Mouse (Mus musculus): ENCODE measurements around the gene Sox18. TPM values are rescaled to one million over a fixed set of nuclear protein-coding genes. Genes with fewer than 3 reads are reported as not detected.
A peak's percentile ranks its signal among the peaks of the same experiment; 100 is the strongest.

Gene Sox18
- polyA plus RNA-seq, 1 experiment from 2014 or later, result 84.1 TPM

DNA sequence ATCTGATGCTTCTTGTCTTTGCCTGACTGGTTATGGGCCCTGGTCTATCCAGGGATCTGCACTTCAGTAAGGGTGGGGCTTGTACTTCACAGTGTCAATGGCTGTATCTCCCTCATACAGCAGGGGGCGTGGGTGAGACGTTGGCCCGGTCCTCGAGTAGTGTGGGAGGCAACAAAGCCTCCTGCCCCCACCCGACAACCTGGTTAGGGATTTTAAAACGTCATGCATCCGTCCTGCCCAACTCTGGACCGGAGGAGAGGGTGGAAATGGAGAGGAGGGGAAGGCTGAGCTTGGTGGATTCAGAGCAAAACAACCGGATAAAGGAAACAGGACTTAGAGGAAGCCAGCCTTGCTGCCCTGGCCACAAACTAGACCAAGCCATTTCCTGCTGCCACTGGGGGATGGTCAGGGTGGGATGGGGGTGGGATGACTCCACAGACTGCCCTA lies 11.8 kb downstream of the Sox18 start:
- H3K4me3 ChIP-seq (ENCODE audit: low read length), result no peak overlapping the region
- peaks cover 3% of the 10 kb centered on the region for H3K4me1 ChIP-seq (replicated peaks; ENCODE audit: control insufficient read depth, insufficient read depth, low read length)
- H3K9me3 ChIP-seq (ENCODE audit: control insufficient read depth, low read length), result no peaks in the 10 kb centered on the region
- H3K36me3 ChIP-seq (ENCODE audit: control insufficient read depth, insufficient read depth, low read length), result peaks cover 11% of the 10 kb centered on the region
- H3K4me2 ChIP-seq (ENCODE audit: low read depth, low read length), result no peak overlapping the region
- no peaks in the 10 kb centered on the region for H3K27me3 ChIP-seq (ENCODE audit: control insufficient read depth, insufficient read depth, low read depth, low read length)
- peak overlapping the region; percentile 11; the same call in 1 of the 2 replicates for H3K27ac ChIP-seq (ENCODE audit: low read length)
- 8% methylated on average over 9 of the region's 9 CpGs for WGBS
- ATAC-seq (ENCODE audit: low read depth), result peak; percentile 86
- H3K9ac ChIP-seq (ENCODE audit: low read length), result no peak overlapping the region; the same call in 1 of the 2 replicates

DNA sequence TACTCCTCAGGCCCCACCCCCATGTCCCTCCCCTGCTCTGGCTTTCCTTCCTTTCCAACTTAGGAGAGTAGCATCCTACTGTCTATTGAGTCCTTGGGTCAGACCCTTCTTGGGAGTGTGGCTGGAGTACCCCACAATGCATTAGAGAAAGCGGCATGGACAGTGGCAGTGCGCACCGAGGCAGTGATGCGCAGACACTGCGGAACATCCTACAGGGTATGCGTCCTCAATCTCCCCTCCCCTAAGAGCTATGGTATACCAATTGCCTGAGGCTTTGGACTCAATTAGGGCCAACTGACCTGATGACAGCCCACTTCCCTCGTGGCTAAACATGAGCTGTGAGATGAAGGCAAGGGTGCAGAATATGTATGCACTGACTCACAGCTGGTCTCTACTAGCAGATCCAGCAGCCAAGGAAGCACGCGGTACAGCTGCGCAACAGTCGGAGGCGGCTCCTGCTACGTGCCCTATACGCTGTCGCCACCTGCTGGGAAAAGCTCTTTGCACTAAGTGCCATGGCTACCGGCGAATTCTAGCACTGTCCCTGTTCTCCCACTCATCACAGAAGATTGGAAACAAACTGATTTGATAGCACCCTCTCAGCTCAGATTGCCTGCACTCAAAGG lies 12.4 kb downstream of the Sox18 start:
- Histone ChIP-seq H3K27ac (ENCODE audit: low read length) (peak overlapping the region; percentile 11; the same call in 1 of the 2 replicates), H3K4me3 (ENCODE audit: low read length) (no peak overlapping the region), H3K36me3 (ENCODE audit: control insufficient read depth, insufficient read depth, low read length) (peaks cover 13% of the 10 kb centered on the region), H3K9ac (ENCODE audit: low read length) (no peak overlapping the region), H3K27me3 (ENCODE audit: control insufficient read depth, insufficient read depth, low read depth, low read length) (no peaks in the 10 kb centered on the region), H3K9me3 (ENCODE audit: control insufficient read depth, low read length) (no peaks in the 10 kb centered on the region), H3K4me1 (replicated peaks; ENCODE audit: control insufficient read depth, insufficient read depth, low read length) (peaks cover 3% of the 10 kb centered on the region), H3K4me2 (ENCODE audit: low read depth, low read length) (no peak overlapping the region)
- 41% methylated on average over 17 of the region's 17 CpGs for WGBS
- peak; percentile 21; the same call in 1 of the 2 replicates for ATAC-seq (ENCODE audit: low read depth)

DNA sequence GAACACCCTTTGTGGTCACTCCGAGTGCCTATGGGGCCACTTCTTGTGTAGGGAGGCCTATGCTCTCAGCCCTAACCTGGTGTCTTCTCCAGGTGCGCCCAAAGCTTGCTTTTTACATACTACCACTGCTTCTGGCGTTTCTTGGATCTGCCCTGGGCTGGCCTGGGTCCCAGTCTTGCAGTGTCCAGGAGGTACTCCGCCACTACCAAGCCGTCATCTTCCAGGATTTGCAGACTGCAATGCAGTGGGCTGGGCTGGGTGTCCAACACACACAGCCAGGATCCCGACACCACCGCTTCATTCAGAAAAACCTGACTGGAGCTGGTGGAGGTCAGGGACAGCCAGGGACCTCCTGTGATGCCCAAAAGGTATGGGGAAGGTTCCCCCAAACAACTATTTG lies 12.9 kb downstream of the Sox18 start:
- peaks cover 14% of the 10 kb centered on the region for H3K36me3 ChIP-seq (ENCODE audit: control insufficient read depth, insufficient read depth, low read length)
- H3K9ac ChIP-seq (ENCODE audit: low read length), result no peak overlapping the region
- no peak for ATAC-seq (ENCODE audit: low read depth)
- H3K27ac ChIP-seq (ENCODE audit: low read length), result no peak overlapping the region
- no peaks in the 10 kb centered on the region for H3K27me3 ChIP-seq (ENCODE audit: control insufficient read depth, insufficient read depth, low read depth, low read length)
- peaks cover 3% of the 10 kb centered on the region for H3K4me1 ChIP-seq (replicated peaks; ENCODE audit: control insufficient read depth, insufficient read depth, low read length)
- no peak overlapping the region for H3K4me3 ChIP-seq (ENCODE audit: low read length)
- no peaks in the 10 kb centered on the region for H3K9me3 ChIP-seq (ENCODE audit: control insufficient read depth, low read length)
- H3K4me2 ChIP-seq (ENCODE audit: low read depth, low read length), result no peak overlapping the region
- WGBS, result 83% methylated on average over 7 of the region's 7 CpGs

DNA sequence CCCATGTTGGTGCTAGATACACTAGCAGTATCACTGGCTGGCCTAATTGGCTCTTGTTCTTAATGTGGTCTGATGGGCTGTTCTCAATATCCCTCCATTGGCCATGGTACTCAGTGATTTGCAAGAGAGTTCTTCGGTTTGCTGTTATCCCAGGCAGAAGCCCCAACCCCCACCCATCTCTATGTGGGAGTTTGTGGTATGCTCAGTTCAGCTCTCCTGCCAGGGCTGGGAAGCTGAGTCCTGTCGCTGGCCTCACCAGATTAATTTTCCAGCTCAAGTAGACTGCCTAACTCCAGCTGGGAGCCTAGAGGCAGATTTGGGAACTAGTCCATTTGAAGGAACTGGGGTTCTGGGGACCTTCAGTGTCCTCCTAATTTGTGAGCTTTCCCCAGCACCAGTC lies 14.0 kb downstream of the Sox18 start:
- Histone ChIP-seq H3K27me3 (ENCODE audit: control insufficient read depth, insufficient read depth, low read depth, low read length) (no peaks in the 10 kb centered on the region), H3K4me1 (replicated peaks; ENCODE audit: control insufficient read depth, insufficient read depth, low read length) (peaks cover 3% of the 10 kb centered on the region), H3K36me3 (ENCODE audit: control insufficient read depth, insufficient read depth, low read length) (peaks cover 19% of the 10 kb centered on the region), H3K27ac (ENCODE audit: low read length) (no peak overlapping the region), H3K4me3 (ENCODE audit: low read length) (no peak overlapping the region), H3K4me2 (ENCODE audit: low read depth, low read length) (no peak overlapping the region), H3K9ac (ENCODE audit: low read length) (no peak overlapping the region), H3K9me3 (ENCODE audit: control insufficient read depth, low read length) (no peaks in the 10 kb centered on the region)
- ATAC-seq (ENCODE audit: low read depth), result no peak
- 56% methylated on average over 2 of the region's 2 CpGs for WGBS

GRCm38 (mm10) chr2:181656734-181657133 lies 14.7 kb downstream of the Sox18 start, which contains the start of gene Gm29797:
Gene Gm29797 (plus strand): TSS chr2:181657034.
- Histone ChIP-seq H3K9ac (ENCODE audit: low read length) (no peak within 1 kb of the TSS), H3K4me2 (ENCODE audit: low read depth, low read length) (no peak within 1 kb of the TSS), H3K9me3 (ENCODE audit: control insufficient read depth, low read length) (no peaks in the 10 kb centered on the region), H3K27ac (ENCODE audit: low read length) (no peak within 1 kb of the TSS), H3K4me1 (replicated peaks; ENCODE audit: control insufficient read depth, insufficient read depth, low read length) (peaks cover 3% of the 10 kb centered on the region), H3K27me3 (ENCODE audit: control insufficient read depth, insufficient read depth, low read depth, low read length) (no peaks in the 10 kb centered on the region), H3K36me3 (ENCODE audit: control insufficient read depth, insufficient read depth, low read length) (peaks cover 20% of the 10 kb centered on the region), H3K4me3 (ENCODE audit: low read length) (no peak within 1 kb of the TSS)
- WGBS, result 83% methylated on average over 3 of the region's 3 CpGs
- ATAC-seq (ENCODE audit: low read depth), result no peak

- Histone ChIP-seq H3K27ac (ENCODE audit: low read length) (no peak overlapping the region), H3K9me3 (ENCODE audit: control insufficient read depth, low read length) (no peaks in the 10 kb centered on the region), H3K36me3 (ENCODE audit: control insufficient read depth, insufficient read depth, low read length) (peaks cover 41% of the 10 kb centered on the region), H3K4me3 (ENCODE audit: low read length) (no peak overlapping the region), H3K4me2 (ENCODE audit: low read depth, low read length) (no peak overlapping the region), H3K9ac (ENCODE audit: low read length) (no peak overlapping the region), H3K4me1 (replicated peaks; ENCODE audit: control insufficient read depth, insufficient read depth, low read length) (no peaks in the 10 kb centered on the region), H3K27me3 (ENCODE audit: control insufficient read depth, insufficient read depth, low read depth, low read length) (no peaks in the 10 kb centered on the region)
- WGBS, result 87% methylated on average over 1 of the region's 1 CpGs
- no peak for ATAC-seq (ENCODE audit: low read depth)
These were observed 17.9 kb downstream of the Sox18 start for GRCm38 (mm10) chr2:181653523-181653922.

DNA sequence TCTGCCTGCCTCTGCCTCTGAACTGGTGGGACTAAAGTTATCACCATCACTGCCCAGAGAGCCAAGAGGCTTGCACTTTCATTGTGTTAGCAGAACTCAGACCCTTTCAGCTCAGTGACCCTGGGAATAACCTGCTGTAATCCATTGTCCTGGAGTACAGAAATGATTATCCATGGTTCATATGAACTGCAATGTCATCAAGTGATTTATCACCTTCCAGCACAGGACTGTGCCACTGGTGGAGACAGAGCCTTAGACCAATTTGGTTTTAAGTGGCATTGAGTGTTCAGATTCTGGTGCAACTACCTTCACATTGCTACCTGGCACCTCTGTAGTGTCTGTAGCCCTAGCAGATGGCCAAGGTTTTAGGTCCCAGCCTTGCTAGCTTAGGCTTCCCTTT lies 18.4 kb downstream of the Sox18 start:
- ATAC-seq (ENCODE audit: low read depth), result no peak
- Histone ChIP-seq H3K36me3 (ENCODE audit: control insufficient read depth, insufficient read depth, low read length) (peaks cover 45% of the 10 kb centered on the region), H3K9me3 (ENCODE audit: control insufficient read depth, low read length) (no peaks in the 10 kb centered on the region), H3K9ac (ENCODE audit: low read length) (no peak overlapping the region), H3K4me2 (ENCODE audit: low read depth, low read length) (no peak overlapping the region), H3K27ac (ENCODE audit: low read length) (no peak overlapping the region), H3K4me3 (ENCODE audit: low read length) (no peak overlapping the region), H3K27me3 (ENCODE audit: control insufficient read depth, insufficient read depth, low read depth, low read length) (no peaks in the 10 kb centered on the region), H3K4me1 (replicated peaks; ENCODE audit: control insufficient read depth, insufficient read depth, low read length) (no peaks in the 10 kb centered on the region)

DNA sequence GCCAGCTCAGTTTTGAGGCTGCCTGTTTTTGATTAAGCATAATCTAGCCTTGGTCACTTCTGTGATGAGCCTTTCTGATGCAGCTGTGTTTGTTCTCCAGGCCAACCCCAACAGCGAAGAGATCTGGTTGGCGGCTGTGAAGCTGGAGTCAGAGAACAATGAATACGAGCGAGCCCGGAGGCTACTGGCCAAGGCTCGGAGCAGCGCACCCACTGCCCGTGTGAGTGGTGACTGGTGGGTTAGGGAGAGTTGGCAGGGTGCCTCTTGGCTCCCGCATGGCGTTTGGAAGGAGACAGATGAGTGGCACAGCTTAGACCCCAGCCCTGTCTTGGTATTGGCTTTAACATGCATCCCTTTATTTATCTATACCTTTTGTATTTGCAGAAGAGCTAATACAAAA lies 22.5 kb downstream of the Sox18 start:
- Histone ChIP-seq H3K4me2 (ENCODE audit: low read depth, low read length) (no peak overlapping the region), H3K27ac (ENCODE audit: low read length) (no peak overlapping the region), H3K9me3 (ENCODE audit: control insufficient read depth, low read length) (no peaks in the 10 kb centered on the region), H3K27me3 (ENCODE audit: control insufficient read depth, insufficient read depth, low read depth, low read length) (no peaks in the 10 kb centered on the region), H3K4me3 (ENCODE audit: low read length) (no peak overlapping the region), H3K4me1 (replicated peaks; ENCODE audit: control insufficient read depth, insufficient read depth, low read length) (no peaks in the 10 kb centered on the region), H3K9ac (ENCODE audit: low read length) (no peak overlapping the region), H3K36me3 (ENCODE audit: control insufficient read depth, insufficient read depth, low read length) (peaks cover 47% of the 10 kb centered on the region)
- ATAC-seq (ENCODE audit: low read depth), result no peak
- WGBS, result 90% methylated on average over 10 of the region's 10 CpGs

DNA sequence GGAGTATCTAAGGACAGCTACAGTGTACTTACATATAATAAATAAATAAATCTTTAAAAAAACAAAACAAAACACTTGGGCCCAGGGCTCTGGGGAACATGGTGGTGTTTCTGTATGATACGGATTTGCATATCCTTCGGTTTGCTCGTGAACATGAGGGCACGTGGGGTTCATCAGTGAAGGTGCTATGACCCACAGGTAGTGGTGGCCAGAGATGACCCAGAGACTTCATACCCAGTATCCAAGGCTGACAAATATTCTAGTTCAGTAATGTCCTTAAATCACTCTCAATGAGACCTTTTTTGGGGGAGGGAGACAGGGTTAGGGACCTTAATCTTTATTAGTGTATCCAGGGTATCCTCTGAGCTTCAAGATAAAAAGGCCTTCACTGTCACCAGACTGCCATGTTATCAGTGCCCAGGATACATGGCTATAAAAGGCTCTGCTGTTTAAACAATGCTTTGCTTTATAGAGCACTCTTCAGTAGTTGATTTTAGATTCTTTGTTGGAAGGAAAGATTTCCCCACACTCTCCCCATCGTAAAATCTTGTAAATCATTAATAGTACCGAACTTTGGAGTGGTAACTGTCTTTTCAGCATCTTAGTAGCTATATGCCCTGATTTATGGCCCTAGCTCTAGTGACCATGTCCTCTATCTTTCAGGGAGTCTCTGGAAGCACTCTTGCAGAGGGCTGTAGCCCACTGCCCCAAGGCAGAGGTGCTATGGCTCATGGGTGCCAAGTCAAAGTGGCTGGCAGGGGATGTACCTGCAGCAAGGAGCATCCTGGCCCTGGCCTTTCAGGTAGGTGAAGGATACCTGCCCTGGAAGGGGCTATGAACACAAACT lies 24.6 kb downstream of the Sox18 start:
- no peak for ATAC-seq (ENCODE audit: low read depth)
- WGBS, result 85% methylated on average over 6 of the region's 6 CpGs
- no peaks in the 10 kb centered on the region for H3K4me1 ChIP-seq (replicated peaks; ENCODE audit: control insufficient read depth, insufficient read depth, low read length)
- H3K27ac ChIP-seq (ENCODE audit: low read length), result no peak overlapping the region
- H3K4me3 ChIP-seq (ENCODE audit: low read length), result no peak overlapping the region
- H3K9me3 ChIP-seq (ENCODE audit: control insufficient read depth, low read length), result no peaks in the 10 kb centered on the region
- no peaks in the 10 kb centered on the region for H3K27me3 ChIP-seq (ENCODE audit: control insufficient read depth, insufficient read depth, low read depth, low read length)
- no peak overlapping the region for H3K9ac ChIP-seq (ENCODE audit: low read length)
- H3K4me2 ChIP-seq (ENCODE audit: low read depth, low read length), result no peak overlapping the region
- H3K36me3 ChIP-seq (ENCODE audit: control insufficient read depth, insufficient read depth, low read length), result peaks cover 45% of the 10 kb centered on the region
